Comparison of ENCODE assay signal across 28 mouse cellular contexts in the genomic region with DNA sequence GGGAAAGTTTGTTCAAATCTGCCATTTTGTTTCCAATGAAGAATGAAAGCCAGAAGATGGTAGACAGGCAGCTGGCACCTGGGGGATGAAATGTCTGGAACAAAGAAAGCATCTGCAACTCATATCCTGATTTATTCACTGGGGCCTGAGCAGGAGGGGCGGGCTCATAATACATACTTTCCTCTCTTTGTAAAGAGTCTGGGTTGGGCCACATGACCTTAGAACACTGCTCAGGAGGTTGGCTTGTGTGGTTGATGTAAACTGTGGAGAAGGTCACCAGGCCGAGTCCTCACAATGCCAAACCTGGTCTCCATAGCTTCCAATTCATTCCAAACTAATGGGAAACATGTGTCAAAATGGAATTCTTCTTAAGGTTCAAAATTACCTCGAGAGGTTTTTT.
A peak's percentile ranks its signal among the peaks of the same experiment; 100 is the strongest.
DNase-seq lines count a peak whose midpoint lies in the region; ATAC-seq lines count a peak whose summit lies in the region.
"Had no signal": no experiment of that assay in that cellular context is flagged by ENCODE, and none has a peak within 500 bp of the region (broad histone marks: within the 10 kb centered on the region; RNA-seq: fewer than 3 reads in every experiment).

No protein-coding gene starts in this region.

- intact Hi-C loops in heart, postnatal 10 days (cut with DNase I) = no loop called here

- H3K4me1 ChIP-seq in embryonic facial prominence, embryonic 12.5 days = peaks cover 6% of the 10 kb centered on the region; the same call in 1 of the 2 replicates
- no peaks in the 10 kb centered on the region; the same call in 1 of the 2 replicates for H3K4me1 ChIP-seq in limb, embryonic 11.5 days (ENCODE audit: control insufficient read depth, insufficient read depth, low read length)
- H3K4me1 ChIP-seq: liver, embryonic 13.5 days; megakaryocyte, embryonic 14.5 days; stomach, embryonic 15.5 days had no signal

- H3K9me3 ChIP-seq in embryonic facial prominence, embryonic 12.5 days = no peaks in the 10 kb centered on the region
- H3K9me3 ChIP-seq in limb, embryonic 11.5 days (ENCODE audit: control insufficient read depth, low read length) = no peaks in the 10 kb centered on the region
- H3K9me3 ChIP-seq: embryonic facial prominence, embryonic 15.5 days; forebrain, embryonic 12.5 days; hindbrain, embryonic 13.5 days; limb, embryonic 15.5 days; liver, embryonic 13.5 days; midbrain, embryonic 13.5 days; stomach, embryonic 15.5 days had no signal

- H3K27me3 ChIP-seq in embryonic facial prominence, embryonic 12.5 days = 0 out of 2 replicates have a peak, but pooled peaks cover 4% of the 10 kb centered on the region
- no peaks in the 10 kb centered on the region for H3K27me3 ChIP-seq in limb, embryonic 11.5 days (ENCODE audit: control insufficient read depth, insufficient read depth, low read length)
- H3K27me3 ChIP-seq: embryonic facial prominence, embryonic 15.5 days; hindbrain, embryonic 13.5 days; limb, embryonic 15.5 days; liver, embryonic 13.5 days; megakaryocyte, embryonic 14.5 days; midbrain, embryonic 13.5 days; stomach, embryonic 15.5 days had no signal

- no peak for ATAC-seq in embryonic facial prominence, embryonic 12.5 days (ENCODE audit: insufficient number of reproducible peaks, insufficient read depth, low FRiP score, low TSS enrichment)
- no peak for ATAC-seq in limb, embryonic 11.5 days (ENCODE audit: insufficient number of reproducible peaks, low FRiP score, low TSS enrichment, low read depth)
- ATAC-seq: intestine, embryonic 16.5 days; lung, postnatal 0 days; midbrain, embryonic 13.5 days had no signal

- DNase-seq in 3T3-L1 (ENCODE audit: low read depth, low spot score) (peak; percentile 68), NIH3T3 (ENCODE audit: low read depth) (peak; percentile 2)
- DNase-seq in limb, embryonic 11.5 days (ENCODE audit: low spot score) = peak; percentile 41
- DNase-seq in kidney, postnatal 14 days = no peak
- no peak for DNase-seq in layer of hippocampus, postnatal 10 days (ENCODE audit: low spot score in 2 of 2)
- no peak for DNase-seq in heart, postnatal 10 days
- DNase-seq: adrenal gland, adult 8-10 months; B cell, adult 2 months; cerebellum, adult 8-10 months; cerebellum, postnatal 25 days; kidney, adult 9 months; kidney, postnatal 10 days; layer of hippocampus, adult 9-11 months; liver, embryonic 13.5 days; lung, adult 18-20 months; lung, postnatal 4 days; right cerebral cortex, postnatal 25 days; thymus, postnatal 14 days had no signal

- no peaks in the 10 kb centered on the region for H3K36me3 ChIP-seq in embryonic facial prominence, embryonic 12.5 days
- H3K36me3 ChIP-seq in limb, embryonic 11.5 days (ENCODE audit: control insufficient read depth, insufficient read depth, low read length) = no peaks in the 10 kb centered on the region
- H3K36me3 ChIP-seq: embryonic facial prominence, embryonic 15.5 days; forebrain, embryonic 12.5 days; hindbrain, embryonic 13.5 days; limb, embryonic 15.5 days; liver, embryonic 13.5 days; midbrain, embryonic 13.5 days; stomach, embryonic 15.5 days had no signal

- no peak overlapping the region for H3K9ac ChIP-seq in embryonic facial prominence, embryonic 12.5 days
- no peak overlapping the region for H3K9ac ChIP-seq in limb, embryonic 11.5 days (ENCODE audit: low read length)
- H3K9ac ChIP-seq: embryonic facial prominence, embryonic 15.5 days; forebrain, embryonic 12.5 days; hindbrain, embryonic 13.5 days; limb, embryonic 15.5 days; liver, embryonic 13.5 days; midbrain, embryonic 13.5 days; stomach, embryonic 15.5 days had no signal

- H3K4me3 ChIP-seq in embryonic facial prominence, embryonic 12.5 days = no peak overlapping the region
- H3K4me3 ChIP-seq in limb, embryonic 11.5 days (ENCODE audit: low read depth, low read length) = no peak overlapping the region
- H3K4me3 ChIP-seq: embryonic facial prominence, embryonic 15.5 days; forebrain, embryonic 12.5 days; hindbrain, embryonic 13.5 days; limb, embryonic 15.5 days; liver, embryonic 13.5 days; megakaryocyte, embryonic 14.5 days; midbrain, embryonic 13.5 days; stomach, embryonic 15.5 days had no signal

- 26% methylated on average over 3 of the region's 3 CpGs for WGBS in embryonic facial prominence, embryonic 12.5 days
- WGBS in limb, embryonic 11.5 days = 34% methylated on average over 3 of the region's 3 CpGs

- peak overlapping the region; percentile 36; the same call in 1 of the 2 replicates for H3K27ac ChIP-seq in embryonic facial prominence, embryonic 12.5 days
- no peak overlapping the region for H3K27ac ChIP-seq in limb, embryonic 11.5 days (replicated peaks; ENCODE audit: low read depth, low read length)
- H3K27ac ChIP-seq: embryonic facial prominence, embryonic 15.5 days; forebrain, embryonic 12.5 days; hindbrain, embryonic 13.5 days; limb, embryonic 15.5 days; liver, embryonic 13.5 days; midbrain, embryonic 13.5 days; stomach, embryonic 15.5 days had no signal

- H3K4me2 ChIP-seq in embryonic facial prominence, embryonic 12.5 days (replicated peaks) = no peak overlapping the region
- H3K4me2 ChIP-seq in limb, embryonic 11.5 days (ENCODE audit: low read depth, severe bottlenecking) = no peak overlapping the region
- H3K4me2 ChIP-seq: embryonic facial prominence, embryonic 15.5 days; forebrain, embryonic 12.5 days; hindbrain, embryonic 13.5 days; limb, embryonic 15.5 days; liver, embryonic 13.5 days; midbrain, embryonic 13.5 days; stomach, embryonic 15.5 days had no signal

Comparison
In these comparisons a context has a peak if more than half of its experiments do, and no peak if none do; other contexts are left out.
1. DNase-seq: peak in 3T3-L1 (single experiment), NIH3T3 (single experiment) and limb, embryonic 11.5 days (single experiment); none in kidney, postnatal 14 days (single experiment), layer of hippocampus, postnatal 10 days (0 of 2) and heart, postnatal 10 days (0 of 2).